Mouse (Mus musculus) kidney, postnatal 36 days (tissue): ENCODE results near the gene Pip5k1a.
"Not testable (repeated sequence)": the region's sequence is repeated elsewhere in the genome, so short reads cannot be mapped to it uniquely, and the experiment has no call there.

Experiments used
- DNase-seq, 2 experiments: peaks; one replicate each; pipeline ENCODE4 v3.0.0; 2021 to 2022; ENCODE audit warnings: mixed read lengths in 2 of 2

Pip5k1a gene

DNA sequence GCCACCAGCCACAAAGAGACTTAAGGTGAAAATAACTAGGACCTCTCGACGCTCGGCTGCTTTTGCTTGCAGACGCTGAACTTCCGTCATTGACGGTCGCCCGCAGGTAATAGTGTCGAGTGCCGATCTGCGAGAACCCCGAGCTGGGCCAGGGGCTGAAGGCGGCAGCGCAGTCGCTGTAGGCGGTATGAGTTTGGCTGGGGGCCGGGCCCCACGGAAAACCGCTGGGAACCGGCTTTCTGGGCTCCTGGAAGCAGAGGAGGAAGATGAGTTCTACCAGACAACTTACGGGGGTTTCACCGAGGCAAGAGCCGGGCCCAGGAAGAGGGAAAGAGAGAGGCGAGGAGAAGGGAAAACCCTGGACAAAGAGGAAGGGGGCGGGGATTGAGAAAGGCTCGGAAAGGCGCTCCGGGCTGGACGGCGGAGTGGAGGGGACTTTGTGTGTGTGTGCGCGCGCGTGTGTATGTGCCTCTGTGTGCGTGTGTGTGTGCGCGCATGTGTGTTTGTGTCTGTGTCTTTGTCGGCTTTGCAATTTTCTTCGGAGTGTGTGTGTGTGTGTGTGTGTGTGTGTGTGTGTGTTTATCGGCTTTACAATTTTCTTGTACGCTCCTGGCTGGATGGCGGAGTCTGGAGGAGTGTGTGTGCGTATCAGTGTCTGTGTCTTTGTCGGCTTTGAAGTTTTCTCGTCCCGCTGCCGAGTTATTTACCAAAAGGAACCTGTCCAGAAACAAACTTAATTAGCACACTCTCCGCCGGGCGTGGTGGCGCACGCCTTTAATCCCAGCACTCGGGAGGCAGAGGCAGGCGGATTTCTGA lies 4.4 kb upstream of the Pip5k1a start, which contains the start of gene Vps72:
Gene Vps72, plus strand, starts transcription at position 112 of the 816 bp plus-strand sequence.
- DNase-seq = peak; percentile 92 to 93

DNA sequence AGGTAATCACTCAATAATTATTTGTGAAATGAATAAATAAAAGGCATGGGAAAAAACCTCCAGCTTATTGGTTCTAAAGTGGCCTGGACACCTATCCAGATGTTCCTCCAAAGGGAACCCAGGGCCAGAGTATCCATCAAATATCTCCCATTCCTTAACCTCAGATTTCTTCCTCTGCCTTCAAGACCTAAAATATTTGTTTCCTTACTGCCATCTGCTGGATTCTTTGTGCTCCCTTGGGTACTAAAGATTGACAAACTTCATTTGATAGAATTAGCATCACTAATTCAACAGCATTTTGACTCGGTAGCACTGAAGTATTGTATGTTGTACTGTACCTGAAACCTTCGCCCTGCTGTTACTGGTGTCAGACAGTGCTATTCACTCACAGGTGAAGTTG lies 1.2 kb upstream of the Pip5k1a start:
- peak in 1 of 2 experiments; percentile 44 for DNase-seq

DNA sequence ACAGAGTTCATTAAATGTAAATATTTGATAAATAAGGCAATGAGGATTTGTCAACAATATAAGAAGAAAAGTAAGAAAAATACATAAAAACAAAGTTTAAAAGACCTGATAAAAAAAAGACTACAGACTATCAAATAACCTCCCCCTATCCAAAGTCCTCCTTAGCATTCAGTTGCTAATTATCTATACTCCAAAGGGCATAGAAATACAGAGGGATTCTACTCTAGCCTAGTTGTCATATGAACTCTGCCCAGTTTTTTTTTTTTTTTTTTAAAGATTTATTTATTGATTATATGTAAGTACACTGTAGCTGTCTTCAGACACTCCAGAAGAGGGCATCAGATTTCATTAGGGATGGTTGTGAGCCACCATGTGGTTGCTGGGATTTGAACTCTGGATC lies 578 bp upstream of the Pip5k1a start:
- not testable (repeated sequence) for DNase-seq

DNA sequence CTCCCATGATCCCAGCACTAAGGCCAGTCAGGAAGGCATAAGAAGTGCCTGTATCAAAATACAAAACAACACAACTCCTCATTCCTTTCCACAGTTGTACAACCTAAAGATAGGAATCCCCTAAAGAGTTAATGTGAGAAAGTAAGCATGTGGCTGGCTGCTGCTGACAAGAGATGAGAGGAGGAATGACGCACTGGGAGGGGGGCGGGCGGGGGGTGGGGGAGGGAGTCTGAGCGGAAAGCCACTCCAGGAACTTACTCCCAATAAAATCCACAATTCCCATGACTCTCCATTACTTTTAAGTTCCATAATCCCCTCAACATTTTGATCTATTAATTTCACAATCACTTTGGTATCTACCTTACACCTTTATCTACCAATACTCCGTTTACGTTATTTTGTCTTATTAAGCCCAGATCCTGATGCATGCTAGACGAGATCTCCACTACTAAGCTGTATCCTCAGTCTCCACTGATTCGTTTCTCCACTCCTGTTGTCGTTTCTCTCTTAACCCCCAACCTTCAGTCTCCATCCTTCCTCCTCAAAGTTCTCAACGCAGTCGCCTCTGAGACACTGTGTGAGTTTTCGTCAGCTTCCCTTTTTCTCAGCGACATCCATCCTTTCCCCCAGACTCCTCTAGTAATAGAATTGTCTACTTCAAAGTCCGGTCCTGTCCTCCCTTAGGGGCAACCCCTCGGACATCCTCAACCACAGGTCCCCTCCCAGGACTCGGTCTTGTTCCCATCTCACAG lies 968 bp downstream of the Pip5k1a start:
- DNase-seq = no peak

- no peak for DNase-seq
Observed at GRCm38 (mm10) chr3:95105121-95105520, 1.6 kb downstream of the Pip5k1a start.

DNA sequence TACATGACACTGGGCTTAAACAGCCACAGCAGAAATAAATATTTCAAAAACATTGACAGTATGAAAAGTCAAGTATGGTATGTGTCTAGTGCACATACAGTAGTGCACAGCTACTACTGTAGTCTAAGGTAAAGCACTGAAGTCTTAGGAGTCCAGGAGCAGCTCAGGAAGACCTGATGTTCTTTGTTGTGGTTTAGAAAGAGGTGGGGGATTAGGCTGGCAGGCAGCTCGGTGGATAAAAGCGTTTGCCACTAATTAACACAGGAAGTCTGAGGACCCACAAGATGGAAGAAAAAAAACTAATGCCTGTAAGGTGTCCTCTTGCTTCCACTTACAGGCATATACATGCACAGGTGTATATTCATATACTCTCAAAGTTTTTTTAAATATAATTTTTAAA lies 5.9 kb downstream of the Pip5k1a start:
- no peak for DNase-seq

DNA sequence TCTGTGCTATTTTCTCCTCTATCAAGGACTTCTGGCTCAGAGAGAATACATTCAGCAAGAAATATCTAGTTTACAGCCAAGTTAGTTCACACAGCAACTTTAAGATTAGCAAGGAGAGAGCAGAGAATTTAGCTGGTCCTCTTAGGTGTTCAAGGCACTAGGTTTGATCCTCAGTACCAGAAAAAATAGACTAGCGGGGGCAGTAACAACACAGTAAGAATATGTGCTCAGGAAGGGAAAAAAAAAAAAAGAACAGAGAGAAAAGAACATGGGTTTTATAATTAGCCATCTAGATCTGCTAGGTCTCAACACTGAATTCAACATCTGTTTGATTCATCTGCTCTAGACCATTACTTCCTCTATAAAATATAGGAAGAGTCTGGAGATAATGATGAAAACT lies 18.7 kb downstream of the Pip5k1a start:
- DNase-seq = no peak

DNA sequence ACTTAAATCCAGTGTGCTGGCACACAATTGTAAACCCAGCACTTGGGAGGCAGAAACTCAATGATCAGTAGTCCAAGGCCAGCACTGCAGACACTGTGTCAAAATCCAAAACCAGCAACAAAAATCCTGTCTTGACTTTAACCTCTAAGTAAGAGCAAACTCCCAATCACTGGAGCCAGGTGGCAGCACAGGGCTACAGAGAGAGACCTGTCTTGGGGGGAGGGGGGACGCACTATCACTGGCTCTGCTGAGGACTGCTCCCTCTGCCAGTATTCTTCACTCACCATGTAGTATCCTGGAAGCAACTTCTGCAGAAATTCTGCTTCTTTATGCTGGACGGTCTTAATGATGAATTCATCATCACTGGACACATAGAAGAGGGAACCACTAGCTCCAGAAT lies 35.1 kb downstream of the Pip5k1a start:
- peak in 1 of 2 experiments; percentile 16 for DNase-seq

DNA sequence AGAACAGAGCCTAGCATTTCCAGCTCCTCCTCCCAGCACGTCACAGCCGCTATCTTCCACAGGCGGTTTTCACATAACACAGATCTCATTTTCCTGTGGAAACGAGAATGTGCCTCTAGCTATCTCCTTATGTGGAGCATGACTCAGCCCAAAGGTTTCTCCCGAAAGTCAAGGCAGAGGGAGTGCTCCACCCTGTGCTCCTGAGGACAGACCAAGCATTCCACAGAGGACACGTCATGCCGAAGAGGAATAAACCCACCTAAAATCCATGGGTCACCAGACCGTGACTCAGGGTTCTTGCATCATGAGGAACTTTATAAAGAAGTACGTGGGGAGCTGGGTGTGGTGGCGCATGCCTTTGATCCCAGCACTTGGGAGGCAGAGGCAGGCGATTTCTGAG lies 40.2 kb downstream of the Pip5k1a start:
- DNase-seq = no peak

GRCm38 (mm10) chr3:95066095-95066494 lies 40.6 kb downstream of the Pip5k1a start:
- no peak for DNase-seq

DNA sequence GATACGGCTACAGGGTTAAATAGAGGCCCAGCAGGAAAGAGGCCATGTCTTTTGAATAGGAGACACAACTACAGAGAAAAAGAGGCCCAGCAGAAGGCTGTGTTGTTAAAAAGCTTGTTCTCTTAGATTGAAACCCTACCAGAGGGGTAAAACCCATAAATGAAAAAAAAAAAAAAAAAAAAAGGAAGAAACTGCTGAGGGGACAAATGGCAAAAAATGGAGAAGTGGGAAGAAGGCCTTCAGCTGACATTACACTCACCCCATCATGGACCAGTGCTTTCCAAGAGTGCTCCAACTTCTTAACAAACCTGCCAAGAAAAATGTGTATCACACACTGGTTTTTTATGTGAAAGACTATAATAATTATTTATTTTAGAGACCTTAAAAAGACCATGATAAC lies 41.2 kb downstream of the Pip5k1a start:
- no peak for DNase-seq

DNA sequence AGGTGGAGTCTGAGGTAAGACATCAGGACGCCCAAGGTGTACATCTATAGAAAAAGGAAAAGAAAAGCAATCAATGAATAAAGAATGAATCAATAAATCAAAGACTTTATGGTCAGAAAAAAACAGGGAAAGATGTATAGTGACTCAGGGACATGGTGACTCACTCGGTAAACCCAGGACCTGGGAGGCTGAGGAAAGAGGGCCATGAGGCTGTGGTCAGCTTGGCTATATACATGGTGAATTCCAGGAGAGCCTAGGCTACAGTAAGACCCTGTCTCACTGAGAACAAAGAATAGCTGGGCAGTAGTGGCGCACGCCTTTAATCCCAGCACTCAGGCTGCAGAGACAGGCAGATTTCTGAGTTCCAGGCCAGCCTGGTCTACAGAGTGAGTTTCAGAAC lies 43.0 kb downstream of the Pip5k1a start:
- no peak for DNase-seq

DNA sequence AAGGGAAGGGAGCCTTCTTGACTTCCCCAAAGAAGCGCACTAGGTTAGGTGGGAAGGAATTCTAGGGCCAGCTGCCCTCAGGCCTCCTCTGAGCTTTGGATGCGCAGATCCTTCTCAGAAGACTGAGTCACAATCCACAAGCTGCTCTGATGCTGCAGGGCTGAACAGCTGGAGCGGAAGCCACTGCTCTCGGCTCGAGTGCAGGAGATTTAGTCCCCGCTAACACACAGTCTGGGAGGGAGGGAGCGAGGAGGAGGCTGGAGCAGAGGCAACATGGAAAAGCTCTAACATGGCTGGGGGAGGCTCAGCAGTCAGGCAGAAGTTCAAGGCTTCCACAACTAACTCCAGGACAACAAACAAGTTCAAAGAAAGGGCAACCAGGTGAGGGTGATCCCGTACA lies 48.7 kb downstream of the Pip5k1a start:
- no peak for DNase-seq

GRCm38 (mm10) chr3:95056275-95056674 lies 50.5 kb downstream of the Pip5k1a start:
- DNase-seq = no peak

DNA sequence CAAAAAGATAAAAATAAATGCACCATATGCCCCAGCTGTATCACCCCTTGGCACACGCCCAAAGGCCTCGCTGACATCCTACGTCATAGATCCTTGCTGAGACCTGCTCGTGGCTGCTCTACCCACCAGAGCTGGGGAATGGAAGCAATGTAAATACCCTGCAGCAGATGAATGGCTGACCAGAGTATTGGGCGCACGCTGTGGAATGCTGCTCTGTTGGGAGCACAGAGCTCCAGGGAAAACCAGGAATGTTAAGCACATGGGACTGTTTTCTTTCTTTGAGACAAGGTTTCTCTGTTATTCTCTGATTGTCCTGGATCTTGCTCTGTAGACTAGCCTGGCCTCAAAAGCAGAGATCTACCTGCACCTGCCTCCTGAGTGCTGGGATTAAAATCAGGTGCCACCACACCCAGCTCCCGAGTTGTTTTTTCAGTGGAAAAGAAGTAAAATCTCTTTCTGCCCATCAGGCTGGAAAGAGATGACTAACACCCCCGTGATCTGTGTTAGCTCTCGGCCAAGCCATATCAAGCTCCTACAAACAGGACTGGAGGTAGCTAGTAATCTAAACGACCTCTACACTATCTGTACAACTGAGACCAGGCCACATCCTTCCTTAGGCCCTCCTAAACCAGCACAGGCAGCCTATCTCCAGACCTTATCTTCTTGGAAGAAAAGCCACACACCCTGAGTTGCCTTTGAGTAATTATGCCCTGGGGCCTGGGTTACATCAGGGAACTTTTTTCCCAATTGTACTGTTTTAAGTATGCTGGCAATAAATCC lies 52.1 kb downstream of the Pip5k1a start:
- DNase-seq = peak in 1 of 2 experiments; percentile 23

DNA sequence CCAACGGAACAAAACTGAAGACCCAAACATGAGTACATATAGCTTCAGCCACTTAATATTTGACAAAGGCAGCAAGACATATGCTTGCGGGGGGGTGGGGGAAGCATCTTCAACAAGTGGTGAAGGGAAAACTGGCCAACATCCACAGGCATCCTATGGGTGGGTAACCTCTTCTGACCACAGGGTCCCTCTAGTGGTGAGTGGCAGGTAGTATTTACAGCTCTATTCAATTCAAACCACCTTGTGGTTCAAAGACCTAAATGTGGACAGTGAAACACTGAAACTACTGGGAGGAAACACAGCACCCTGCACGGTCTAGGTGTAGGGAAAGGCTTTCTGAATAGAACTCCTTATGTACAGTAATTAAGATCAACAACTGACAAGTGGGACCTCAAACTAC lies 53.0 kb downstream of the Pip5k1a start:
- peak; percentile 48 to 58 for DNase-seq

GRCm38 (mm10) chr3:95052959-95053358 lies 53.8 kb downstream of the Pip5k1a start:
- peak; percentile 68 to 72 for DNase-seq

GRCm38 (mm10) chr3:95047914-95048313 lies 58.8 kb downstream of the Pip5k1a start:
- DNase-seq = no peak

GRCm38 (mm10) chr3:95046462-95047057 lies 60.2 kb downstream of the Pip5k1a start:
- DNase-seq = no peak

DNA sequence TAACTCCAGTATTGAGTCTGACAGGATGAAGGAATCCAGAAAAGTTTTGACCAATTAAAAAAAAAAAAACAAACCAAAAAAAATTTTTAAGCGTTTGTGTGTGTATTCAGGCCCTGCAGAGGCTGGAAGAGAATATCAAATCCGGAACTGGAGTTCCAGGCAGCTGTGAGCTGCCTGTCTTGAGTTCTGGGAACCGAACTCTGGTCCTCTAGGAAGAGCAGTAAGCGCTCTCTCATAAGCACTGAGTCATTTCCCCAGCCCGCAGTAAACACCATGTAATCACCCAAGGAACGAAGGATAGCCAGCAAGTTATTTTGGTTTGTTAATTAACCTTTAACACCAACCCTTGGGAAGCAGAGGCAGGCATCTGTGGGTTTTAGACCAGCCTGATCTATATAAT lies 63.5 kb downstream of the Pip5k1a start:
- no peak for DNase-seq

- no peak for DNase-seq
Observed at GRCm38 (mm10) chr3:95042838-95043229, 63.9 kb downstream of the Pip5k1a start.

- peak; percentile 99 for DNase-seq
Observed at GRCm38 (mm10) chr3:95042166-95042837, 64.4 kb downstream of the Pip5k1a start, which contains the start of gene Psmd4. Psmd4 (minus strand) TSS chr3:95042614.
